Mouse (Mus musculus) cerebellum, adult 18-20 months (tissue): ENCODE measurements around the gene Prss42.

Experiments
- DNase-seq, 2 experiments: peaks; one replicate each; pipeline ENCODE4 v3.0.0; 2021

Prss42 gene

DNA sequence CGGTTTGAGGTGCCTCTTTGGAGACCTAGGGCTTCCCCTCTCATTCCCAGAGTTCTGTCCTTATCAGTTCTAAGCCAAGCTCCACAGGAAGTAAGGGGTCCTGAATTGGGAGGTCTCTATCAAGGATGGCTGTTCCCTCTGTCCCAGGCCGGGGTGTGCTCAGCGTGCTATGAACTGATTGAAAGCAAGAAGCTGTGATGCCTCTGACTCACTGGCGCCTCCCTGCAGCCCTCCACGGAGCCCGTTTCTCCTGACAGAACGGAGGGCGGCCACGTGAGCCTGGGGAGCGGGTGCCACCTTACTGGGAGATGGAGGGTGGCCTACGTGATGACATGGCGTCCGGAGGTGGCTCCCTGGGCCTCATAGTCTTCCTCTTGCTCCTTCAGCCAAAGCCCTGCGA, at the start of gene Prss42:
Gene Prss42 (plus strand): TSS at position 301 of the 400 bp plus-strand sequence.
- no peak for DNase-seq

- DNase-seq = no peak
Measured at GRCm38 (mm10) chr9:110748451-110748850, 49.5 kb upstream of the Prss42 start.

DNA sequence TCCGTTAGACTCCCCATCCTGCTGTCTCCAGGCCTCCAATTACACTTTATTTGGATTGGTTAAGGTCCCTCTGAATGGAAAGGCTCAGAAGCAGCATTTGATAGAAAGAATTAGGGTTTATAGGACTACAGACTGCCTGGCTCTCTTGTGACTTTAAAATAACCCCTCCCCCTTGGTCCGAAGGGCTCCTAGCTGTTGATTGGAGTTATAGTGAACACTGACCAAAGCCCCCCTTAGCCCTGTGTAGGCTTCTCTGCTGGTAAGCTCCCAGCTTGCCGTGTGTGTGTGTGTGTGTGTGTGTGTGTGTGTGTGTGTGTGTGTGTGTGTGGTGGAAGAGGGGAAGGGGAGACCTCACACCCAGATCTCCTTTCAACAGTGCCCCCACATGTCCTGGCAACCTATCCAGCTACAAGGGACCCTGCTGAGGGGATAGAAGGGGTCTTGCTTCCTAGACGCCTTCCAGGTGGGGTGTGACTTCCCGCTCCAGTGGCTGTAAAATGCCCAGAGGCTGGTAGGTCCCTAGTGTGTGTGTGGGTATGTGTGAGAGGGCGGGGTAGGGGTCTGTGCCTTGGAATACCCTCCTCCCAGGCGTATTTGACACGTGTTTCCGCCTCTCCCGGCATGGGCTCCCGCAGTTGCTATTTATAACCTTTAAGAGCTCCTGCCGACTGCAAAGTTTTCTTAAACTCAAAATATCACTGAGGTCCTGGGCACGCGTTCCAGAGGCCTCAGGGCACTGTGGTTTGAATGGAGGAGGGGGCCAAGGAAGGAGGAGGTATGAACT, 47.4 kb upstream of the Prss42 start:
- DNase-seq = no peak

- no peak for DNase-seq
Measured at GRCm38 (mm10) chr9:110751412-110751811, 46.6 kb upstream of the Prss42 start.

DNA sequence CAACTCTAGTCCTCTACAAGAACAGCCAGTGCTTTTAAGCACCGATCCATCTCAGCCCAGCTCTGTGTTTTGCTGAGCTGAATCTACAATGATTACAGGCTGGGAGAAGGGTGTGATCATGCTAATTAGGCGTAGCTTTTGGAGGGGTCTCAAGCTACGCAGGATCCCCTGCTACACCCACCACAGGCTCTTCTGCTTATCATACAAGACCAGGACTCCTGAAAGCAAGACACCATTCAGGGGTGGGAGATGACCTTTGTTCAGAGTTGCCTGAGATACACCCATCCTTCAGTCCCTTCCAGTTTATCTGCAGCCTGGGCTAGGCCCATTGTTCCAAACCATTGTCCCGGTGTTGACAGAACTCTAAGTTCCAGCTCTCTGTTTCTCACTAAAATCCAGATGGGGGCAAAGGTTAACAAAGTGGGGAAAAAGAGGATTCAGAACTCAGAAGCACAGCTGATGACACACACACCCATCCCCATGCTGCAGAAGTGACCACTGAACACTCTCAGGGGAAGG, 45.0 kb upstream of the Prss42 start:
- no peak for DNase-seq

DNA sequence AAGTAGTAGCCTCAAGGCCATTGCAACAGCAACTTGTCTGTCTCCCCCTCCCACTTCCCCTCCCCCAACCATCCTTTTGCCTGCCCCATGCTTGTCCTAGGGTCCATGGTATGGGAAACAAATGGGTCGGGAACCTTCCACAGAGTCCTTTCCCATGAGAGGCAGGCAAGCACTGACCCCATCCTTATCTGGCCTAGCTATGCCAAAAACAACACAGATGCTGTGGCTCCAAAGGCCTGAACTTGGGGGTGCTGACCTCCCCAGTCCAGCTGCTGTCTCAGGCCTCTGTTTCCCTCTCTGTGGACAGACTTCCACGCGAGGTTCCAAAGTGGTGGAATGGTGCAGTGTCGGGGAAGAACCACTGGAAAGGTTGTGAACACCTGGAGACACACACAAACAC, 44.2 kb upstream of the Prss42 start:
- DNase-seq = no peak

DNA sequence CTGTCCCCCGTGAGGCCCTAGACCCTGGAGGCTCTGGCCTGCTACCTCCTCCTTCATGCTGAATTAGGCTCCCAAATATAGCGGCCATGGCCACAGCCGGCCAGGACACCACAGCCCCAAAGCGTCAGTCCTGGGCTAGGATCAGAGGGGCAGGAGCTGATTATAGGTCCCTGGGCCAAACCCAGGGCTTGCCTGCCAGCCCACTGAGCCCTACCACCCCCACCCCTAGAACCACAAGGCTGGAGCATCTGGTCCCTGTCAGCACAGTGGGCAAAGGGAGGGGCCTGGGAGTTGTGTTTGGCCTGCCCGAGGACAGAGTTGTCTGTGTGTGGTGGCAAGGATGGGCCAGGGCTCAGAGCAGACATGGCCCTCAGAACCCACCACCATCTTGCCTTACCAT, 40.1 kb upstream of the Prss42 start:
- DNase-seq = no peak

- DNase-seq = peak; percentile 21 to 27
Measured at GRCm38 (mm10) chr9:110758605-110759004, 39.4 kb upstream of the Prss42 start.

- peak; percentile 21 to 23 for DNase-seq
Measured at GRCm38 (mm10) chr9:110759265-110759664, 38.7 kb upstream of the Prss42 start.

DNA sequence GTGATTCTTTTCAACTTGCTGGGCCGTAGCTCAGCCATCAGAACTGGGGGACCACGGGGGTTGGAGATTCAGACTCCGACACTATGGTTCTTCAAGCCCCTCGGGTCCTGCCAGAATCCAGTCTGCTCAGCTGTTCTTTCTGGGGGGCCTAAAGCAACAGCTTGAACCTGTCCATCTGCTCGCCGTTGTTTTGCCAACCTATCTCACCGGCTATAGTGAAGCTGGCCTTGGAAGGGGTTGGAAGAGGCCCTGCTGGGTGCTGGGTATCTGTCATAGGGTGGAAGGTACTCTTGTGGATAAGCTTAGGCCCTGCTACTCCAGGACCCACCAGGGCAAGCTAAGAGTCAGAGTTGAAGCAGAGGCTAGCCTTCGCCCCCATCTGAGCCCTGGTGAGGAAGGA, 37.1 kb upstream of the Prss42 start:
- no peak for DNase-seq

- DNase-seq = no peak
Measured at GRCm38 (mm10) chr9:110762763-110763162, 35.2 kb upstream of the Prss42 start.

GRCm38 (mm10) chr9:110763405-110763804, 34.6 kb upstream of the Prss42 start:
- no peak for DNase-seq

DNA sequence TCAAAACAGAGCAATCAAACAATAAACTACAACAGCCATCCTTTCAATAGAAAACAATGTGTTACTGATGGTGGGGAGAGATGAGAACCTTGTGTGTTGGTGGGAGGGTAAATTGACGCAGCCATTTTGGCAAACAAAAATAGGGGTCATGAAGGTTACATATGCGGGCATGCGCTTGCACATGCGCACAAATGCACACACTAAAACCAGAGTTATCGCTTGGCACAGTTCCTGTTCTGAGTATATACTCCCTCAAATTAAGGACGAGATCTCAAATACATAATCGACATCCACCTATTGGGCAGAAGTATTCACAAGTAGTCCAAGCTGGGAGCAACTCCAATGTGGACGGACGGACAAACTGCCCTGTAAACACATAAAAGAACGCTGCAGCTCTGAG, 25.6 kb upstream of the Prss42 start:
- no peak for DNase-seq

GRCm38 (mm10) chr9:110774403-110775268, 23.3 kb upstream of the Prss42 start:
- DNase-seq = no peak

GRCm38 (mm10) chr9:110775269-110776022, 22.5 kb upstream of the Prss42 start:
- DNase-seq = no peak

DNA sequence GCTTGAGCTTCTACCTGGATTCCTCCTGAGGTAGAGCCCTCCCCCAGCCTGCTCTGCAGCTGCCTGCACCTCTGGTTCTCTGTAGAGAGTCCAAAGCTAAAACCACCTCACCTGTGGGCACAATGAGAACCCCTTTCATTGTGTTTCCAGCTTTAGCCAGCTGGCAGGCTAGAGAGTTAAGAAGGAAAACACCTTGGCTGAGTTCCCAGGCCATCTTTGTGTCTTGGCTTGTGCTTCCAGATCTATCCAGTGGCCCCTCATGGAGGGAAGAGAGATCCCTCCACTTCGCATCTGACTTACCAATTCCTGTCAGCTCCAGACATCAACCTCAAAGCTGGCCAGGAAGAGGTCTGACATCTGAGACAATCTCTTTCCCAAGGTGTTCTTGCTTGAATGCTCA, 19.9 kb upstream of the Prss42 start:
- no peak for DNase-seq

DNA sequence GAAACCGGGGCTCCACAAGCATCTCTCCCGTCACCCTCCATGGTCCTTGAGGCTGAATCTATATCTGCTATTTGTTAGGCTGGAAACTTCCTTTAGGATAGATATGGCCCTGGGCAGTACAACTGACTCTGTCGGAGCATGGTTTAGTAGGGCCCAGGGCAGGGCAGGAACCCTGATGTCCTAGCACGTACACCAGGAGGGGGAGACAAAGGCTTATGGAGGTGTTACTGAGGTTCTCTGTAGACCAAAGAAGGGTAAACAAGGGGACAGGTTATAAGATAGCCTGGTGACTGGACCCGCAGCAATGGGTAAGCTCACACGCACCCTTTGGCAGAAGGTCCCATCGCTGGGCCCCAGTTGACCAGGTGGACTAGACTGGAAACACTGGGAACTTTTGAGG, 19.4 kb upstream of the Prss42 start:
- no peak for DNase-seq

DNA sequence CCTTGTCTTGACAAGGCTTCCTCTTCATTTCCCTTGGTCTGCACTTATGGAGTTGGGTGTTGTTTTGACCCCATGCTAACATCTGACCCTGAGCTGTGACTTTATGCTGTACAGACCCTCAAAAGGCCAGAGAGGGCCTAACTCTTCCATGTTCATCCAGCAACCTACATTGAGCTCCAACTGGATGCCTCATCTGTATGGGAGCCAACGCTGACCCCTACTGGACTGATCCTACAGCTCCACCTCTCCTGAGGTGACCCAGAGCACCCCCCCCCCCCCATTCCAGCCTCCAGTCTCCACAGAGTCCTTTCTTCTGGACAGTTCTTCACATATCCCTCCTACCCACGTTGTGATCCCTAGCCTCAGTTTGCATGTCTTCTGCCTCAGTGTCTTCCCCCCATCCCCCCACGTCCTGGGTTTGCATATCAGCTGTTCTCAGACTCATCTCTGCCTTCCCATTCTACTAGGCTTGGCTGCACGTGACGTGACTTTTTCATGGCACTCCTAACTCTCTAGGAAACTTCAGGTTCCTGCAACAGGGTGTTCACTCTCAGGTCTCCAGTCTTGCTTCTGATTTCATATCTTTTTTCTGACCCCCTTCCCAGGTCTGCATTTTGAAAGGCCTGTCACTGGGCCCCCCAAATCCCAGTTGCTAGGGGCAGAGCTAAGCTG, 18.6 kb upstream of the Prss42 start:
- DNase-seq = no peak

DNA sequence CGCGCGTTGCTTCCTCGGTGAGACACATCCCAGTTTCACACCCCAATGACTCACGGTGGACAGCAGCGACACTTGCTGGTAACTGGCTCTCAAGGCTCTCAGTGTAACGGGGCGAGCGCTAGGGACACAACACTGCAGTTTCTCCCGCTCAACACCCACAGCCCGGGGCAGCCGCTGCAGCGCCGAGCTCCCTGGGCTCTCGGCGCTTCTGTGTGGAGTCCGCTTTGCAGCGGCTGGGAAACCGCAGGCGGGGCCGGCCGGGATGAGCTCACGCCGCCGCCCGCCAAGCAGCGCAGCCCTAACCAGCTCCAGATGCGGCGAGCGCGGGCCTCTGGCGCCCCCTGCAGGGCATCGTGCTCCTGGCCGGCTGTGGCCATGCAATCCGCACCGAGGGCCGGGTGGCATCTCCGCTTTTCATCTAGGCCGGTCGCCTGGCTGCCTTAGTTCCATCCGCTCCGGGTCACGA, 16.7 kb upstream of the Prss42 start:
- DNase-seq = peak; percentile 89 to 97

GRCm38 (mm10) chr9:110781731-110782130, 16.2 kb upstream of the Prss42 start:
- peak; percentile 72 to 83 for DNase-seq

DNA sequence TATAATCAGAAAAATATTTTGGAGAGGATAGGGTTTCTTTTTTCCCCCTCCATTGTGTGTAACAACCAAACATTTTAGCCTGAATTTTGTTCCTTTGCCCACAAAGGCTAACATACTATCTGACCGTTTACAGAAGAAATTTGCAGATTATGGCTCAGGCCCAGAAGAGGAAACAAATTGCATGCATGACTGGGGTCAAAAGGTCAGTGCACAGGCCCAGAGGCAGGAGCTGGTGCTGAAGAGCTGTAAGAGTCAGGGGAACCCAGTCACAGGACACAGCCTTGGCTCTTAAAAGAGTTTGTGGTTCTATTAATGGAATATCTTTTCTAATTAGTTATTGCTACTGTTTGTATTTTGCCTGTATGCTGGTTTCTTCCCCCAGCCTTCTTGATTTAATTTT, 14.4 kb upstream of the Prss42 start:
- DNase-seq = no peak

- DNase-seq = no peak
Measured at GRCm38 (mm10) chr9:110788169-110788568, 9.8 kb upstream of the Prss42 start.
